Mouse (Mus musculus) C2C12 (cell line): ENCODE results near the gene L3mbtl4.

ENCODE experiments used
- CTCF ChIP-seq: IDR thresholded peaks from one replicate; pipeline ENCODE4 v1.5.1; 2011; ENCODE audit not compliant: control insufficient read depth, insufficient read depth, insufficient read length
- MYOD1 ChIP-seq: IDR thresholded peaks from one replicate; pipeline ENCODE4 v1.6.1; 2011; ENCODE audit warnings: low read depth; ENCODE audit not compliant: control insufficient read depth, insufficient read length

DNA sequence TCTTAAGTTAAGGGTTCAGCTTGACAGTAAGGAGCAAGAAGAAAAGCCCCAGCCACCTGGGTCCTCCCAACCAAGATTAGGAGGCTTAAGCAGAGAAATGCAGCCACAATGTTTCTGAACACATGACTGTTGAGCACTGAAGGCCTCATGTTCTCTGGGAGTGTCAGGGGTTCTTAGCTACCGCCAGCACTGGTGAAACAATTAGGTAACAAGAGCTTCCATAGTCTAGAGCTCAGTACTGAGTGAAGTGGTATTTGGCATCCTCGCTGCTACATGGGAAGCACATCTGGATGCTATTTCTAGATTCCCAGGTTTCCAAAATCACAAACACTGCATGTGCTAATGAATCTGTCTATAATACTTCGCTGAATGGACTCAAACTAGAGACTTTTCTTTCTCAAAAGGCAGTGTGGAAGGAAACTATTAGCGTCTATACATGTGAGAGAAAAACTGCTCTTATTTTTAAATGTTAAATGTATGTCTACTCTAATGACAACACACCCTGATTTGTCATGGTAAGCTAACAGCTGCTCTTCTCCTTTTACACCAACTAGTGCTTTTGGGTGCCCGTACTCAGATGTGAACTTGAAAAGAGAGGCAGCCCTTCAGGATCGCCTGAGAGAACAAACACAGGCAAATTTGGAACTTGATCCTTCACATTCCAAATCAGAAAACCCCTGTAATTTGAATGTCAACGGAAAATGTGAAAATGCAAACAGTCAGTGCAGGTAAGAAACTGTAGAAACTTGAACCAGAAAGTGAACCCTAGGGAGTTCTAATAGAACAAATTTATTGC, 356.2 kb downstream of the L3mbtl4 start:
- TF ChIP-seq CTCF (no peak), MYOD1 (no peak)
